In genomic region chr5:149005701-149006361, GRCm38 (mm10) we compare ENCODE assay signal across 8 mouse cellular contexts. TPM values are rescaled to one million over a fixed set of nuclear protein-coding genes. Genes with fewer than 3 reads are reported as not detected.
DNase-seq lines count a peak whose midpoint lies in the region; ATAC-seq lines count a peak whose summit lies in the region.

No protein-coding gene starts in this region.

- H3K27me3 ChIP-seq in embryonic facial prominence, embryonic 12.5 days: no peaks in the 10 kb centered on the region
- H3K27me3 ChIP-seq in intestine, embryonic 15.5 days (replicated peaks): no peaks in the 10 kb centered on the region
- H3K27me3 ChIP-seq in midbrain, embryonic 16.5 days (ENCODE audit: control insufficient read depth, insufficient read depth, low read depth, low read length): no peaks in the 10 kb centered on the region

- H3K9ac ChIP-seq in embryonic facial prominence, embryonic 12.5 days: no peak overlapping the region
- H3K9ac ChIP-seq in intestine, embryonic 15.5 days: no peak overlapping the region
- no peak overlapping the region for H3K9ac ChIP-seq in midbrain, embryonic 16.5 days (ENCODE audit: low read depth, low read length)

- no peak; the same call in 1 of the 2 replicates for ATAC-seq in embryonic facial prominence, embryonic 12.5 days (ENCODE audit: insufficient number of reproducible peaks, insufficient read depth, low FRiP score, low TSS enrichment)
- ATAC-seq in intestine, embryonic 15.5 days: no peak
- ATAC-seq in midbrain, embryonic 16.5 days: no peak; the same call in 1 of the 2 replicates

- WGBS in embryonic facial prominence, embryonic 12.5 days: 67% methylated on average over 9 of the region's 9 CpGs
- WGBS in intestine, embryonic 15.5 days: 64% methylated on average over 9 of the region's 9 CpGs
- WGBS in midbrain, embryonic 16.5 days: 73% methylated on average over 9 of the region's 9 CpGs

- H3K4me3 ChIP-seq in embryonic facial prominence, embryonic 12.5 days: no peak overlapping the region
- H3K4me3 ChIP-seq in intestine, embryonic 15.5 days (replicated peaks): no peak overlapping the region
- no peak overlapping the region; the same call in 1 of the 2 replicates for H3K4me3 ChIP-seq in midbrain, embryonic 16.5 days (ENCODE audit: low read depth, low read length)

- no peaks in the 10 kb centered on the region for H3K9me3 ChIP-seq in embryonic facial prominence, embryonic 12.5 days
- no peaks in the 10 kb centered on the region for H3K9me3 ChIP-seq in intestine, embryonic 15.5 days
- no peaks in the 10 kb centered on the region for H3K9me3 ChIP-seq in midbrain, embryonic 16.5 days (replicated peaks; ENCODE audit: control insufficient read depth, low read length, poor library complexity, severe bottlenecking)

- H3K36me3 ChIP-seq in embryonic facial prominence, embryonic 12.5 days: no peaks in the 10 kb centered on the region
- H3K36me3 ChIP-seq in intestine, embryonic 15.5 days: no peaks in the 10 kb centered on the region
- H3K36me3 ChIP-seq in midbrain, embryonic 16.5 days (ENCODE audit: control insufficient read depth, insufficient read depth, low read length): no peaks in the 10 kb centered on the region

- H3K4me1 ChIP-seq in embryonic facial prominence, embryonic 12.5 days: peaks cover 39% of the 10 kb centered on the region
- H3K4me1 ChIP-seq in intestine, embryonic 15.5 days (replicated peaks): peaks cover 22% of the 10 kb centered on the region; the same call in 1 of the 2 replicates
- peaks cover 6% of the 10 kb centered on the region; the same call in 1 of the 2 replicates for H3K4me1 ChIP-seq in midbrain, embryonic 16.5 days (ENCODE audit: control insufficient read depth, insufficient read depth, low read length)

- DNase-seq in left cerebral cortex, postnatal 25 days (ENCODE audit: low spot score in 2 of 2): peak; percentile 19 to 36
- no peak for DNase-seq in left cerebral cortex, adult 18-20 months (ENCODE audit: low spot score in 2 of 2)
- no peak for DNase-seq in urinary bladder, adult 2 months (ENCODE audit: low spot score)
- no peak for DNase-seq in cerebellum, adult 9-11 months
- DNase-seq in adrenal gland, postnatal 25 days: no peak

- H3K27ac ChIP-seq in embryonic facial prominence, embryonic 12.5 days: peak overlapping the region; percentile 61; the same call in 1 of the 2 replicates
- no peak overlapping the region for H3K27ac ChIP-seq in intestine, embryonic 15.5 days
- H3K27ac ChIP-seq in midbrain, embryonic 16.5 days (ENCODE audit: low read length): no peak overlapping the region

- intact Hi-C loops in left cerebral cortex, postnatal 25 days (cut with DNase I): loop anchor here (1.0 to 2.0 kb wide), 5 partner anchors 25 to 329 kb away; partner anchors contain the start of genes Hmgb1 and Uspl1

- peak overlapping the region; percentile 42 for H3K4me2 ChIP-seq in embryonic facial prominence, embryonic 12.5 days (replicated peaks)
- H3K4me2 ChIP-seq in intestine, embryonic 15.5 days (replicated peaks): peak overlapping the region; percentile 70
- peak overlapping the region; percentile 45 for H3K4me2 ChIP-seq in midbrain, embryonic 16.5 days (ENCODE audit: low read length)

RNA-seq across cellular contexts. Expression of gene Gm42791, which starts 10.9 kb away (rescaled TPM):
- total RNA-seq in left cerebral cortex, postnatal 25 days (2021): 10 to 100 TPM; 17.8 to 18.5 TPM
- 10 to 100 TPM; 31.6 to 40.1 TPM for total RNA-seq in left cerebral cortex, adult 18-20 months (2021)
- polyA plus RNA-seq in embryonic facial prominence, embryonic 12.5 days (2016; fragmentation: Nextera tagmentation; extraction: Ambion mirVana): 3.4 and 4.0 TPM in 2 replicates
- polyA plus RNA-seq in intestine, embryonic 15.5 days (2015; fragmentation: Nextera tagmentation; extraction: Ambion mirVana): 0.57 and 2.3 TPM in 2 replicates
- 5.7 and 6.7 TPM in 2 replicates for polyA plus RNA-seq in midbrain, embryonic 16.5 days (2015; fragmentation: Nextera tagmentation; extraction: Ambion mirVana)
- not detected in 2 replicates for polyA plus RNA-seq in urinary bladder, adult 2 months (2012; rRNA removed)
- total RNA-seq in adrenal gland, postnatal 25 days (2021): 6.7 and 7.4 TPM in 2 replicates

Comparison
In these comparisons a context has a peak if more than half of its experiments do, and no peak if none do; other contexts are left out.
1. DNase-seq: peak in left cerebral cortex, postnatal 25 days (2 of 2); none in left cerebral cortex, adult 18-20 months (0 of 2), urinary bladder, adult 2 months (single experiment), cerebellum, adult 9-11 months (single experiment) and adrenal gland, postnatal 25 days (single experiment).
2. Peak in every context shown above with its lines, with median percentiles within 50 percentile points of each other: H3K4me2 ChIP-seq.